Mouse (Mus musculus) stomach, embryonic 15.5 days (tissue): ENCODE data around the gene Aldh1a3. TPM values are rescaled to one million over a fixed set of nuclear protein-coding genes. Genes with fewer than 3 reads are reported as not detected.
A peak's percentile ranks its signal among the peaks of the same experiment; 100 is the strongest.

Source experiments
- ATAC-seq: fragments of 200-750 bp; cut with Nextera tagmentation; 2 replicates; pipeline ENCODE4 v1.8.0; 2017; ENCODE audit warnings: low read depth, moderate number of reproducible peaks, moderate TSS enrichment; ENCODE audit not compliant: insufficient read depth, low FRiP score
- H3K27ac ChIP-seq: fragments of 300-500 bp; sonication (generic); 2 replicates; pipeline ENCODE4 v1.5.1; 2015; ENCODE audit warnings: mild to moderate bottlenecking, inconsistent platforms
- H3K27me3 ChIP-seq: fragments of 300-500 bp; sonication (generic); replicated peaks from 2 replicates; pipeline ENCODE4 v1.6.1; 2015; ENCODE audit warnings: inconsistent platforms
- H3K36me3 ChIP-seq: fragments of 300-500 bp; sonication (generic); 2 replicates; pipeline ENCODE4 v1.6.1; 2015; ENCODE audit warnings: inconsistent platforms
- H3K4me1 ChIP-seq: fragments of 300-500 bp; sonication (generic); 2 replicates; pipeline ENCODE4 v1.6.1; 2015; ENCODE audit warnings: inconsistent platforms
- H3K4me2 ChIP-seq: fragments of 300-500 bp; sonication (generic); 2 replicates; pipeline ENCODE4 v1.6.1; 2015; ENCODE audit warnings: mild to moderate bottlenecking, inconsistent platforms
- H3K4me3 ChIP-seq: fragments of 300-500 bp; sonication (generic); replicated peaks from 2 replicates; pipeline ENCODE4 v1.5.1; 2015; ENCODE audit warnings: inconsistent platforms
- H3K9ac ChIP-seq: fragments of 300-500 bp; sonication (generic); 2 replicates; pipeline ENCODE4 v1.6.1; 2015; ENCODE audit warnings: inconsistent platforms
- H3K9me3 ChIP-seq: fragments of 300-500 bp; sonication (generic); 2 replicates; pipeline ENCODE4 v1.6.1; 2016; ENCODE audit warnings: inconsistent platforms
- WGBS: fragments of 180-500 bp; shearing (Covaris S2); methylation state at CpG from one replicate; pipeline ENCODE4 v1.1.7; 2015; 5-methylcytosine and 5-hydroxymethylcytosine counted together
- polyA plus RNA-seq: library from polyadenylated mRNA; unstranded; fragments of >200 nt; fragmentation: Nextera tagmentation; extraction: Ambion mirVana; gene quantifications from 2 replicates; pipeline ENCODE4 v1.2.1, GENCODE M21; 2015

Aldh1a3 gene
- polyA plus RNA-seq, 1 experiment from 2014 or later, result 9.5 TPM

DNA sequence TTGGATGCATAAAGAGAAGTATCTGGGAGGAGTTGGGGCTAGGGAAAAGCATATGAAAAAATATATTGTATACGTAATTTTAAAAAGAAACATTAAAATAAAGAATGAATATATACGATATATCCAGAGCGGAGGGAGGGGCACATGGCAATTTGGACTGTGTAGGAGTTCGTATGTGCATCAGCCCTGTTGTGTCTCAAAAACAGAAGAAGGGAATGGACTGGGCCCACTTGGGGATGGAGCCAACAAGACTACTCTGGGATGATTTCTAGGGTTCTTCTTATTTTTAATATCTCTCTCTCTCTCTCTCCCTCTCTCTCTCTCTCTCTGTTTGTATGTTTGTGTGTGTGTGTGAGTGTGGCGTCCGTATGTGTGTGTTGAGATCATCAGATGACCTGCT, 40.9 kb downstream of the Aldh1a3 start:
- no peak for ATAC-seq
- Histone ChIP-seq H3K4me3 (no peak overlapping the region), H3K36me3 (no peaks in the 10 kb centered on the region), H3K27me3 (no peaks in the 10 kb centered on the region), H3K4me1 (peaks cover 13% of the 10 kb centered on the region), H3K9me3 (no peaks in the 10 kb centered on the region), H3K27ac (no peak overlapping the region), H3K9ac (no peak overlapping the region), H3K4me2 (no peak overlapping the region)
- 89% methylated on average over 6 of the region's 6 CpGs for WGBS

- no peak overlapping the region for H3K9ac ChIP-seq
- no peak for ATAC-seq
- H3K36me3 ChIP-seq, result no peaks in the 10 kb centered on the region
- 92% methylated on average over 9 of the region's 12 CpGs for WGBS
- H3K9me3 ChIP-seq, result no peaks in the 10 kb centered on the region
- peaks cover 13% of the 10 kb centered on the region for H3K4me1 ChIP-seq
- no peak overlapping the region for H3K27ac ChIP-seq
- no peak overlapping the region for H3K4me3 ChIP-seq
- no peaks in the 10 kb centered on the region for H3K27me3 ChIP-seq
- no peak overlapping the region for H3K4me2 ChIP-seq
Observed at GRCm38 (mm10) chr7:66385826-66386225, 41.5 kb downstream of the Aldh1a3 start.

- no peak overlapping the region for H3K27ac ChIP-seq
- H3K9ac ChIP-seq, result no peak overlapping the region
- peaks cover 13% of the 10 kb centered on the region for H3K4me1 ChIP-seq
- H3K36me3 ChIP-seq, result no peaks in the 10 kb centered on the region
- WGBS, result 88% methylated on average over 8 of the region's 8 CpGs
- no peak overlapping the region for H3K4me2 ChIP-seq
- no peak overlapping the region for H3K4me3 ChIP-seq
- H3K27me3 ChIP-seq, result no peaks in the 10 kb centered on the region
- H3K9me3 ChIP-seq, result no peaks in the 10 kb centered on the region
- no peak for ATAC-seq
Observed at GRCm38 (mm10) chr7:66384891-66385290, 42.4 kb downstream of the Aldh1a3 start.

DNA sequence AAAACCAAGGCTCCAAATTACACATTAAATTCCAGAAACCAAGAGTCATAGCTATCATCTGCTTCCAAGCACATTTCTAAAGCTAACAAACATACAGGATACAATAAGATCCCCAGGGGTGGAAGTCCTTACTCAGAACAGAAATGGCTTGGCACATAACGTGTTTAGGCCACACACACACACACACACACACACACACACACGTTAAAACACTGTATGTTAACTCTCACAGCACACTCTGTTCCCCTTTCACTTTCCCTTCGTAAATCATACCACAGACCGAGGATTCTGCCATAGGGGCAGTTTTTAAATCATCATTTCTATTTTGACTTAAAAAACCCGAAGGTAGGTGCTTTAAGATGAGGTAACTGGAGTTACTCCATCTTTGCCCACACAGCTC, 43.1 kb downstream of the Aldh1a3 start:
- no peak overlapping the region for H3K27ac ChIP-seq
- 53% methylated on average over 5 of the region's 5 CpGs for WGBS
- H3K27me3 ChIP-seq, result no peaks in the 10 kb centered on the region
- no peak for ATAC-seq
- H3K36me3 ChIP-seq, result no peaks in the 10 kb centered on the region
- no peak overlapping the region for H3K4me2 ChIP-seq
- H3K4me1 ChIP-seq, result peaks cover 13% of the 10 kb centered on the region
- no peaks in the 10 kb centered on the region for H3K9me3 ChIP-seq
- H3K4me3 ChIP-seq, result no peak overlapping the region
- no peak overlapping the region for H3K9ac ChIP-seq

GRCm38 (mm10) chr7:66376560-66376959, 50.8 kb downstream of the Aldh1a3 start:
- Histone ChIP-seq H3K9me3 (no peaks in the 10 kb centered on the region), H3K4me3 (no peak overlapping the region), H3K9ac (no peak overlapping the region), H3K36me3 (no peaks in the 10 kb centered on the region), H3K4me1 (no peaks in the 10 kb centered on the region), H3K4me2 (no peak overlapping the region), H3K27me3 (no peaks in the 10 kb centered on the region), H3K27ac (peak overlapping the region; percentile 82)
- ATAC-seq, result peak; percentile 55; the same call in 1 of the 2 replicates
- 71% methylated on average over 10 of the region's 10 CpGs for WGBS

DNA sequence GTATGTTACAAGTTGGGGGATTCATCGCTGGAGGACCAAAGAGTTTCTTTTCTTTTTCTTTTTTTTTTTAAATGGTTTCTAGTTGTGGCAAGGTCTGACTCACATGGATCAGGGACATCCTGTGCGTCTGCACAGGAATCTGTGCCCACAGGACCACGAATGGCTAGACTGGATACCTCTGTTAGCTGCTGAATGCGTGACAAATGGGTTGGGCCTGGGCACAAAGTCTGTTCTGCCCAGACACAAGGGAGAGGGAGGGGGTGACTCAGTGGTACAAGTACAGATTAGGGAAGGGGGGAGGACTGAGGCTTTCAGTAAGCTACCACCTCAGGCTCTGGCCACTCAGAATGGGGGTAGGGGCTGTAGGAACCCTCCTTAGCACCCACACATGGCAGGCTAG, 51.6 kb downstream of the Aldh1a3 start:
- H3K4me1 ChIP-seq, result no peaks in the 10 kb centered on the region
- no peak overlapping the region for H3K4me3 ChIP-seq
- no peak overlapping the region for H3K4me2 ChIP-seq
- no peaks in the 10 kb centered on the region for H3K27me3 ChIP-seq
- no peaks in the 10 kb centered on the region for H3K9me3 ChIP-seq
- ATAC-seq, result no peak
- H3K36me3 ChIP-seq, result no peaks in the 10 kb centered on the region
- H3K9ac ChIP-seq, result no peak overlapping the region
- peak overlapping the region; percentile 82 for H3K27ac ChIP-seq
- WGBS, result 82% methylated on average over 4 of the region's 4 CpGs

DNA sequence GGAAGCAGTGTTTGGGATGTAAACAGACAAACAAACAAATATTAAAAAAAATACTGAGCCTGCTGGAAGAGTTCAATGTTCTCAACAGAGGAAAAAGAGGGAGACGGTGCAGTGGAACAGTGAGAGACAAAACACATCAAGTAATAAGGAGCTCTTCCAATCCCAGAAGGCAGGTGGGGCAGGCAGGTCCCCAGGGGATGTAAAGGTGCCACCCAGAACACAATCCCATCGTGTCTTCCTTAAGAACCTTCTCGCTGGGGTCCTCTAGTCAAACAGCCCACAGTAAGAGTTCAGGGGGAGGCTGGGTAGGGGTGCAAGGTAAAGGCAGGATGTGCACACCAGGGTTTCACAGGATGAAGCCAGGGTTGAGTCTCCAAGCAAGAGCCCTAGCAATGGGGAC, 53.9 kb downstream of the Aldh1a3 start:
- H3K4me1 ChIP-seq, result peaks cover 6% of the 10 kb centered on the region
- no peaks in the 10 kb centered on the region for H3K27me3 ChIP-seq
- H3K36me3 ChIP-seq, result no peaks in the 10 kb centered on the region
- no peak overlapping the region for H3K9ac ChIP-seq
- H3K9me3 ChIP-seq, result no peaks in the 10 kb centered on the region
- no peak overlapping the region for H3K4me2 ChIP-seq
- WGBS, result 89% methylated on average over 3 of the region's 3 CpGs
- no peak overlapping the region for H3K4me3 ChIP-seq
- no peak overlapping the region for H3K27ac ChIP-seq
- no peak for ATAC-seq

DNA sequence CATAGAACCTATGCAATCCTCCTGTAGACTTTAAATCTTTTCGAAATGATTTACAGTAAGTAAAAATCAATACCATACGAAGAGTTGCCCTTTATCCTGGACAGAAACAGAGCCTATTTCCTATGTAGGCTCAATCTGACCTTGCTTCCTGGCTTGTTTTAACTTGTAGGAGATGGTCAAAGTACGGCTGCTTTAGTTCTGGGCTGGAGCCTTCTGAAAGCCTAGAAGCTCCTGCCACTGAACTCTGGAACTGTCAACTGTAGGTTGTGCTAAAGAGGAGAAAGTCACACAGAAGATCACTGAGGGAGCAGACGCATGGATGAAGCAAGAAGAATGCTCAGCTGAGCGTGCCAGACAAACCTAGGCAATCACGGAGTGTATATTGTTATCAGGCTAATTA, 56.3 kb downstream of the Aldh1a3 start:
- Histone ChIP-seq H3K4me3 (no peak overlapping the region), H3K4me1 (peaks cover 6% of the 10 kb centered on the region), H3K4me2 (no peak overlapping the region), H3K9me3 (no peaks in the 10 kb centered on the region), H3K27ac (no peak overlapping the region), H3K36me3 (no peaks in the 10 kb centered on the region), H3K9ac (no peak overlapping the region), H3K27me3 (no peaks in the 10 kb centered on the region)
- WGBS, result 74% methylated on average over 6 of the region's 6 CpGs
- no peak for ATAC-seq

DNA sequence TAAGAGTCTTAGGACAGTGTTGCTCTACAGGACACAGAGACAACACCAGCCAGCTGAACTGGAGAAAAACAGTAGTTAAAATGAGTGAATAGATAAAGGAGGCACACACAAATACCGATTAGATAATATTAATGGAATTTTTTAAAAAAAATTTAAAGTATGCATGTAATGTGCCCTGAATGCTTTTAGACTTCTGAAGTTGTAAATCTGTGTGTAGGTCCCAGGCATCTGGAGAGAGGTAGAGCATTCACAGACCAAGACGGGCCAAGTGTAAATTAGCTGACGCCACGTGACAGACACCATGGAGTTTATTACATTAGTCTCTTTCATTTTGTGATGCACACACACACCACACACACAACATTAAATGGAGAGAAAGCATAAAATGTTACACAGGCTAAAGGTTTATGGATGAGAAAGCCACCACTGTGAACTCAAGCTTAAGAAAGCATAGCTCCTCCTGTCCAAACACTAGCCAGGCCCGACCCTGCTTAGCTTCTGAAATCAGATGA, 57.3 kb downstream of the Aldh1a3 start:
- Histone ChIP-seq H3K36me3 (no peaks in the 10 kb centered on the region), H3K27me3 (no peaks in the 10 kb centered on the region)
- 54% methylated on average over 5 of the region's 5 CpGs for WGBS

DNA sequence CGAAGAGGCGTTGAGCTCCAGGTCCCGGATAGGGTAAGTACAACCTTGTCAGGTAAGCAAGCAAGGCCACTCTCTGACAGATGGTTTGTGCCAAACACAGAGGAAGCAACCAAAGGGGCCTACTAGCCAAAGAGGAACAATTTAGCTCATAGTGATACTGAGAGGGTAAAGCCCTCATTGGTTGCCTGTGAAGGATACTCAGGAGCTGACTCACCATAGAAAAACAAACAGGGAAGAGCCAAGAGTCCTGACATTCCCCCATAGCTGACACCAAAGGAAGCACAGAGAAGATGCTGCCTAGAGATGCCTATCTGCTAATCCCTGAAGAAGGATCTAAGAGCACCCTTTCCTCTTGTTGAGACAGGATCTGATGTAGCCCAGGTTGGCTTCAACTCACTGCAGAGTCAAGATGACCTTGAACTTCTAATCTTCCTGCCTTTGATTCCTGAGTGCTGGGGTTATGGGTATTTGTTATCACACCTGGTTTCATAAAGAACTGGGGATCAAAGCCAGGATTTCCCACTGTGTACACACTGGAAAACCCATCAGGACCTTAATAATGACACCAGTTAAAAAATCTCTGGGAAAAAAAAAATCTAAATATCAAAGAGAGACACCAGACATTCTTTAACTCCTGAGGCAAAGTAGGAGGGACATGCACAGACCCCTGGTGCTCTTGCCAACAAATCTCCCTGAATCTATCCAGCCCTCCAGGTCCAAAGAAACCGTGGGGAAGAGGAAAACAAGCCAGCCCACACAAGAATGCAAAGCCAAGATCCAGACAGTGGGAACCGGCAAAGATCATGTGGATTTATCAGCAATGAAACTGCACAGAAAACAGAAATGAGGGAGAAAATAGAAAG, 58.0 kb downstream of the Aldh1a3 start:
- 59% methylated on average over 5 of the region's 5 CpGs for WGBS
- no peak for ATAC-seq
- Histone ChIP-seq H3K4me1 (peaks cover 6% of the 10 kb centered on the region), H3K36me3 (no peaks in the 10 kb centered on the region), H3K4me2 (no peak overlapping the region), H3K9me3 (no peaks in the 10 kb centered on the region), H3K9ac (no peak overlapping the region), H3K27ac (peak overlapping the region; percentile 31; the same call in 1 of the 2 replicates), H3K4me3 (no peak overlapping the region), H3K27me3 (no peaks in the 10 kb centered on the region)

More for the DNA sequence above, 57.3 kb downstream of the Aldh1a3 start:
- Histone ChIP-seq H3K4me1 (peaks cover 6% of the 10 kb centered on the region), H3K9me3 (no peaks in the 10 kb centered on the region), H3K4me3 (no peak overlapping the region), H3K27ac (no peak overlapping the region), H3K9ac (no peak overlapping the region), H3K4me2 (no peak overlapping the region)
- ATAC-seq, result peak; percentile 20; the same call in 1 of the 2 replicates

GRCm38 (mm10) chr7:66365904-66366303, 61.4 kb downstream of the Aldh1a3 start, which contains the start of gene Gm10974:
Gene Gm10974 (plus strand): TSS chr7:66365905.
- WGBS, result 24% methylated on average over 2 of the region's 2 CpGs
- H3K27me3 ChIP-seq, result no peaks in the 10 kb centered on the region
- 0 out of 2 replicates have a peak, but pooled peaks cover 5% of the 10 kb centered on the region for H3K36me3 ChIP-seq
- no peak within 1 kb of the TSS for H3K9ac ChIP-seq
- H3K27ac ChIP-seq, result no peak within 1 kb of the TSS
- no peak for ATAC-seq
- H3K4me3 ChIP-seq, result no peak within 1 kb of the TSS
- H3K9me3 ChIP-seq, result 0 out of 2 replicates have a peak, but pooled peaks cover 5% of the 10 kb centered on the region
- H3K4me1 ChIP-seq, result peaks cover 6% of the 10 kb centered on the region
- no peak within 1 kb of the TSS for H3K4me2 ChIP-seq

GRCm38 (mm10) chr7:66365411-66365810, 61.9 kb downstream of the Aldh1a3 start:
- Histone ChIP-seq H3K9ac (no peak overlapping the region), H3K9me3 (0 out of 2 replicates have a peak, but pooled peaks cover 5% of the 10 kb centered on the region), H3K27me3 (no peaks in the 10 kb centered on the region), H3K4me2 (no peak overlapping the region), H3K4me3 (no peak overlapping the region), H3K4me1 (peaks cover 6% of the 10 kb centered on the region), H3K27ac (no peak overlapping the region), H3K36me3 (0 out of 2 replicates have a peak, but pooled peaks cover 5% of the 10 kb centered on the region)
- ATAC-seq, result no peak
- WGBS, result 72% methylated on average over 2 of the region's 2 CpGs
